Mouse (Mus musculus) stomach, postnatal 0 days (tissue): ENCODE measurements around the gene Wdr91.

ENCODE experiments used
- CTCF ChIP-seq: IDR thresholded peaks from 2 replicates; pipeline ENCODE4 v1.5.1; 2016; ENCODE audit warnings: antibody characterized with exemption, low read depth, mild to moderate bottlenecking, moderate library complexity
- EP300 ChIP-seq: optimal IDR thresholded peaks from 2 replicates; pipeline ENCODE3; 2016; ENCODE audit warnings: antibody characterized with exemption

GRCm38 (mm10) chr6:34907121-34907614 is 3.5 kb downstream of the Wdr91 start:
- TF ChIP-seq CTCF = no peak
- no peak for TF ChIP-seq EP300
